8 mouse cellular contexts compared by ENCODE assay signal in genomic region chr12:24681286-24682023, GRCm38 (mm10). TPM values are rescaled to one million over a fixed set of nuclear protein-coding genes. Genes with fewer than 3 reads are reported as not detected.
DNase-seq lines count a peak whose midpoint lies in the region; ATAC-seq and TF ChIP-seq lines count a peak whose summit lies in the region.

Gene Cys1 (minus strand): TSS chr12:24681813.

- no peaks in the 10 kb centered on the region for H3K4me1 ChIP-seq in embryonic facial prominence, embryonic 11.5 days (ENCODE audit: control insufficient read depth, insufficient read depth, low read length)
- peaks cover 32% of the 10 kb centered on the region for H3K4me1 ChIP-seq in heart, embryonic 13.5 days
- peaks cover 34% of the 10 kb centered on the region for H3K4me1 ChIP-seq in kidney, embryonic 16.5 days (ENCODE audit: insufficient read depth, low read length)
- peaks cover 6% of the 10 kb centered on the region; the same call in 1 of the 2 replicates for H3K4me1 ChIP-seq in lung, postnatal 0 days (ENCODE audit: insufficient read depth, low read depth, low read length)
- peaks cover 9% of the 10 kb centered on the region; the same call in 1 of the 2 replicates for H3K4me1 ChIP-seq in small intestine, adult 2 months (ENCODE audit: control insufficient read depth, insufficient read depth, insufficient read length, low read length)

- TF ChIP-seq POLR2A in small intestine, adult 2 months (IDR thresholded peaks at IDR 0.05; ENCODE audit: low read depth, low read length) = no peak

- no peak for TF ChIP-seq EP300 in lung, postnatal 0 days (IDR thresholded peaks at IDR 0.05)

- H3K9ac ChIP-seq in embryonic facial prominence, embryonic 11.5 days (replicated peaks; ENCODE audit: low read length) = peak within 1 kb of the TSS; percentile 71
- peak within 1 kb of the TSS; percentile 83 for H3K9ac ChIP-seq in heart, embryonic 13.5 days
- H3K9ac ChIP-seq in kidney, embryonic 16.5 days (replicated peaks; ENCODE audit: low read length) = peak within 1 kb of the TSS; percentile 82
- peak within 1 kb of the TSS; percentile 23; the same call in 1 of the 2 replicates for H3K9ac ChIP-seq in lung, postnatal 0 days (replicated peaks; ENCODE audit: low read depth)

- DNase-seq in Patski (ENCODE audit: low read depth, low spot score) = no peak
- DNase-seq in embryonic facial prominence, embryonic 11.5 days (ENCODE audit: low spot score) = peak; percentile 8
- peak; percentile 33 for DNase-seq in lung, postnatal 0 days (ENCODE audit: low spot score)
- no peak for DNase-seq in frontal cortex, postnatal 25 days (ENCODE audit: low spot score in 2 of 2)
- DNase-seq in right cerebral cortex, postnatal 25 days = no peak

- ATAC-seq in Patski = peak; percentile 24
- ATAC-seq in embryonic facial prominence, embryonic 11.5 days (replicated peaks; ENCODE audit: insufficient number of reproducible peaks, low FRiP score, low TSS enrichment, low read depth) = peak; percentile 37; the same call in 1 of the 2 replicates
- ATAC-seq in heart, embryonic 13.5 days (ENCODE audit: extremely low read depth, insufficient number of reproducible peaks, low FRiP score, low TSS enrichment) = peak; percentile 56; the same call in 1 of the 2 replicates
- peak; percentile 46 for ATAC-seq in kidney, embryonic 16.5 days (ENCODE audit: low FRiP score, low TSS enrichment)
- peak; percentile 30; the same call in 1 of the 2 replicates for ATAC-seq in lung, postnatal 0 days

- no peaks in the 10 kb centered on the region for H3K9me3 ChIP-seq in embryonic facial prominence, embryonic 11.5 days (replicated peaks; ENCODE audit: control insufficient read depth, low read length)
- H3K9me3 ChIP-seq in heart, embryonic 13.5 days = no peaks in the 10 kb centered on the region
- no peaks in the 10 kb centered on the region for H3K9me3 ChIP-seq in kidney, embryonic 16.5 days (ENCODE audit: low read length)
- no peaks in the 10 kb centered on the region for H3K9me3 ChIP-seq in lung, postnatal 0 days (ENCODE audit: low read length)

- no peak within 1 kb of the TSS for H3K27ac ChIP-seq in embryonic facial prominence, embryonic 11.5 days (replicated peaks; ENCODE audit: low read depth, low read length)
- H3K27ac ChIP-seq in heart, embryonic 13.5 days (replicated peaks) = peak within 1 kb of the TSS; percentile 40
- peak within 1 kb of the TSS; percentile 86 for H3K27ac ChIP-seq in kidney, embryonic 16.5 days (ENCODE audit: low read length)
- H3K27ac ChIP-seq in lung, postnatal 0 days (ENCODE audit: low read length) = no peak within 1 kb of the TSS
- H3K27ac ChIP-seq in small intestine, adult 2 months (ENCODE audit: insufficient read depth, low read depth, low read length) = peak within 1 kb of the TSS; percentile 89

- in situ Hi-C loops in Patski (cut with MboI; ENCODE audit: low pct_unique_long_range_greater_than_20kb) = no loop called here

- H3K4me3 ChIP-seq in embryonic facial prominence, embryonic 11.5 days (ENCODE audit: low read depth, low read length) = peak within 1 kb of the TSS; percentile 47
- peak within 1 kb of the TSS; percentile 65 for H3K4me3 ChIP-seq in heart, embryonic 13.5 days
- peak within 1 kb of the TSS; percentile 63 for H3K4me3 ChIP-seq in kidney, embryonic 16.5 days (ENCODE audit: low read length)
- H3K4me3 ChIP-seq in lung, postnatal 0 days (ENCODE audit: low read depth, low read length) = peak within 1 kb of the TSS; percentile 41
- peak within 1 kb of the TSS; percentile 66 for H3K4me3 ChIP-seq in small intestine, adult 2 months (ENCODE audit: low read depth, low read length)

- CTCF ChIA-PET in Patski (lab: Charles Lee) = interaction anchor here (1.0 kb wide), 1 partner anchor 15 kb away, joined by 3 read pairs; no protein-coding TSS in a partner anchor

- no peak for TF ChIP-seq CTCF in Patski (IDR thresholded peaks at IDR 0.05)
- TF ChIP-seq CTCF in lung, postnatal 0 days (IDR thresholded peaks at IDR 0.05) = no peak
- no peak for TF ChIP-seq CTCF in small intestine, adult 2 months (IDR thresholded peaks at IDR 0.05; ENCODE audit: extremely low read depth, insufficient read length, insufficient replicate concordance, low read depth, low read length)

- WGBS in embryonic facial prominence, embryonic 11.5 days = 2% methylated on average over 20 of the region's 20 CpGs
- 3% methylated on average over 20 of the region's 20 CpGs for WGBS in heart, embryonic 13.5 days
- WGBS in kidney, embryonic 16.5 days = 4% methylated on average over 20 of the region's 20 CpGs
- WGBS in lung, postnatal 0 days = 3% methylated on average over 20 of the region's 20 CpGs
- 5% methylated on average over 20 of the region's 20 CpGs for WGBS in small intestine, adult 2 months

- H3K4me2 ChIP-seq in embryonic facial prominence, embryonic 11.5 days (ENCODE audit: low read depth, low read length) = peak within 1 kb of the TSS; percentile 71
- H3K4me2 ChIP-seq in heart, embryonic 13.5 days = peak within 1 kb of the TSS; percentile 94
- peak within 1 kb of the TSS; percentile 92 for H3K4me2 ChIP-seq in kidney, embryonic 16.5 days (replicated peaks; ENCODE audit: low read depth, low read length)
- peak within 1 kb of the TSS; percentile 84 for H3K4me2 ChIP-seq in lung, postnatal 0 days (replicated peaks; ENCODE audit: low read depth, low read length)

- POLR2A ChIA-PET in Patski (lab: Charles Lee) = interaction anchor here (0.6 kb wide), 1 partner anchor 28 kb away, joined by 3 read pairs; no protein-coding TSS in a partner anchor

- H3K36me3 ChIP-seq in embryonic facial prominence, embryonic 11.5 days (replicated peaks; ENCODE audit: control insufficient read depth, insufficient read depth, low read depth, low read length) = no peaks in the 10 kb centered on the region
- H3K36me3 ChIP-seq in heart, embryonic 13.5 days = no peaks in the 10 kb centered on the region
- no peaks in the 10 kb centered on the region for H3K36me3 ChIP-seq in kidney, embryonic 16.5 days (ENCODE audit: insufficient read depth, low read length)
- H3K36me3 ChIP-seq in lung, postnatal 0 days (ENCODE audit: insufficient read depth, low read length) = no peaks in the 10 kb centered on the region
- no peaks in the 10 kb centered on the region for H3K36me3 ChIP-seq in small intestine, adult 2 months (ENCODE audit: control insufficient read depth, insufficient read depth, low read length)

- H3K27me3 ChIP-seq in Patski = no peaks in the 10 kb centered on the region
- H3K27me3 ChIP-seq in embryonic facial prominence, embryonic 11.5 days (ENCODE audit: control insufficient read depth, insufficient read depth, low read length) = peaks cover 15% of the 10 kb centered on the region
- H3K27me3 ChIP-seq in heart, embryonic 13.5 days (replicated peaks) = peaks cover 68% of the 10 kb centered on the region
- H3K27me3 ChIP-seq in kidney, embryonic 16.5 days (ENCODE audit: insufficient read depth, low read length) = peaks cover 11% of the 10 kb centered on the region; the same call in 1 of the 2 replicates
- 0 out of 2 replicates have a peak, but pooled peaks cover 5% of the 10 kb centered on the region for H3K27me3 ChIP-seq in lung, postnatal 0 days (replicated peaks; ENCODE audit: insufficient read depth, low read length)
- H3K27me3 ChIP-seq in small intestine, adult 2 months (ENCODE audit: control insufficient read depth, insufficient read depth, low read length) = peaks cover 25% of the 10 kb centered on the region

RNA-seq across cellular contexts. Expression of gene Cys1, which starts in this region (rescaled TPM):
- 116 TPM for polyA plus RNA-seq in Patski (2021)
- polyA plus RNA-seq in embryonic facial prominence, embryonic 11.5 days (2014; fragmentation: Nextera tagmentation; extraction: Ambion mirVana) = 0.94 and 1.4 TPM in 2 replicates
- 0.56 and 1.2 TPM in 2 replicates for polyA plus RNA-seq in heart, embryonic 13.5 days (2015; fragmentation: Nextera tagmentation; extraction: Ambion mirVana)
- polyA plus RNA-seq in kidney, embryonic 16.5 days (2015; fragmentation: Nextera tagmentation; extraction: Ambion mirVana) = 11.1 and 13.2 TPM in 2 replicates
- polyA plus RNA-seq in lung, postnatal 0 days (2015; fragmentation: Nextera tagmentation; extraction: Ambion mirVana) = 1.7 and 2.3 TPM in 2 replicates
- polyA plus RNA-seq in small intestine, adult 2 months (2012; rRNA removed) = 2.2 and 2.9 TPM in 2 replicates

Comparison
In these comparisons a context has a peak if more than half of its experiments do, and no peak if none do; other contexts are left out.
1. DNase-seq: peak in embryonic facial prominence, embryonic 11.5 days (single experiment) and lung, postnatal 0 days (single experiment); none in Patski (single experiment), frontal cortex, postnatal 25 days (0 of 2) and right cerebral cortex, postnatal 25 days (single experiment).
2. H3K27ac ChIP-seq: peak in heart, embryonic 13.5 days (single experiment), kidney, embryonic 16.5 days (single experiment) and small intestine, adult 2 months (single experiment); none in embryonic facial prominence, embryonic 11.5 days (single experiment) and lung, postnatal 0 days (single experiment).
3. H3K9ac ChIP-seq: peak in every context shown above with its lines; median percentile 83 in heart, embryonic 13.5 days; 82 in kidney, embryonic 16.5 days; 71 in embryonic facial prominence, embryonic 11.5 days; 23 in lung, postnatal 0 days.
4. Peak in every context shown above with its lines, with median percentiles within 50 percentile points of each other: ATAC-seq, H3K4me2 ChIP-seq and H3K4me3 ChIP-seq.